Mouse (Mus musculus): ENCODE results near the gene Cacna1a. TPM values are rescaled to one million over a fixed set of nuclear protein-coding genes. Genes with fewer than 3 reads are reported as not detected.

Cacna1a gene
- polyA plus RNA-seq (2014; fragmentation: Nextera tagmentation; extraction: Ambion mirVana), result 4.5 and 5.8 TPM in 2 replicates

- H3K27me3 ChIP-seq (replicated peaks; ENCODE audit: control insufficient read depth, insufficient read depth, low read length), result no peaks in the 10 kb centered on the region
- H3K36me3 ChIP-seq (ENCODE audit: control insufficient read depth, insufficient read depth, low read length), result no peaks in the 10 kb centered on the region
- H3K4me3 ChIP-seq (ENCODE audit: low read depth, low read length), result no peak within 1 kb of the TSS
- 61% methylated on average over 3 of the region's 3 CpGs for WGBS
- H3K4me2 ChIP-seq (ENCODE audit: low read depth, low read length), result no peak within 1 kb of the TSS
- H3K9ac ChIP-seq (ENCODE audit: low read depth, low read length), result no peak within 1 kb of the TSS
- no peaks in the 10 kb centered on the region for H3K9me3 ChIP-seq (ENCODE audit: control insufficient read depth, low read length)
- no peak for ATAC-seq (ENCODE audit: low read depth)
- H3K4me1 ChIP-seq (ENCODE audit: control insufficient read depth, insufficient read depth, low read length), result 0 out of 2 replicates have a peak, but pooled peaks cover 5% of the 10 kb centered on the region
- no peak for DNase-seq (ENCODE audit: low spot score)
- no peak within 1 kb of the TSS for H3K27ac ChIP-seq (replicated peaks; ENCODE audit: low read depth, low read length)
Observed at GRCm38 (mm10) chr8:84388275-84388674, at the start of gene Cacna1a. Gene Cacna1a, plus strand, starts transcription at chr8:84388440.

DNA sequence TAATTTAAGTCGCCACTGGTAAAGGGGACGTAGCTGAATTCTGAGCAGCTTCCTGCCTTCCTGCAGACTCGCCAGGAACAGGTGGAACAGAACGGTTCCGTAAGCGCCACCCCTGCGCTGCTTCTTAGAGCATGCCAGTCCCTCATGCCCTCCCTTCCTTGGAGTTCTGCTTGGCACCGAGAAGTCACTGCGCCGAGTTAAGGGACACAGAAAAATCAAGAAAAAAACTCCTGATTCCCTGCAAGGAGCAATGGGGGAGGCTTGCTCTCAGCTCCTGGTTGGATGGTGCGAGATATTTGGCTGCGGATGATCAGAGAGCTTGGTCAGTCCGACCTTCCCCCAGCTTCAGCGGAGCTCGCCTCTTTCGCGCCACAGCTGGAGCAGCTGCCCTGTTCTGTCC is 49.7 kb upstream of the Cacna1a start:
- ATAC-seq (ENCODE audit: low read depth), result no peak
- no peaks in the 10 kb centered on the region for H3K9me3 ChIP-seq (ENCODE audit: control insufficient read depth, low read length)
- H3K4me3 ChIP-seq (ENCODE audit: low read depth, low read length), result no peak overlapping the region
- H3K36me3 ChIP-seq (ENCODE audit: control insufficient read depth, insufficient read depth, low read length), result no peaks in the 10 kb centered on the region
- no peak for DNase-seq (ENCODE audit: low spot score)
- no peak overlapping the region for H3K27ac ChIP-seq (replicated peaks; ENCODE audit: low read depth, low read length)
- WGBS, result 15% methylated on average over 17 of the region's 17 CpGs
- H3K4me1 ChIP-seq (ENCODE audit: control insufficient read depth, insufficient read depth, low read length), result no peaks in the 10 kb centered on the region
- peaks cover 29% of the 10 kb centered on the region for H3K27me3 ChIP-seq (replicated peaks; ENCODE audit: control insufficient read depth, insufficient read depth, low read length)
- H3K9ac ChIP-seq (ENCODE audit: low read depth, low read length), result no peak overlapping the region
- H3K4me2 ChIP-seq (ENCODE audit: low read depth, low read length), result no peak overlapping the region

DNA sequence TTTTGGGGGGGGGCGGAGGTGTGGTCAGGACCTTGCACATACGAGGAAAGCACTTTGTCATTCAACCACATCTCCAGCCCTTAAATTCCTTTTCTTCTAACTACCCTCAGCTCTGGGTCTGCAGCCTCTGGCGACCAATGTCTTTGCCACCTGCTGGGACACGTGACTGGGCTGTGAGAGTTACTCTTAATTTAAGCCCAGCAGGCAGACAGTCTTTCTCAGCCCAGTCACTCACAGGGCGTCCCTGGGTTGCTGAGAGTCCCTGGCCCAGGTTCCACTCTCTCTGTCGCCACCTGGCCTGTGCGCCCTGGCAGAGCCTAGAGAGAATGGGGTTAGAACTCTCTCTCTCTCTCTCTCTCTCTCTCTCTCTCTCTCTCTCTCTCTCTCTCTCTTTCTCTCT is 48.9 kb upstream of the Cacna1a start:
- Histone ChIP-seq H3K27me3 (replicated peaks; ENCODE audit: control insufficient read depth, insufficient read depth, low read length) (peaks cover 29% of the 10 kb centered on the region), H3K9me3 (ENCODE audit: control insufficient read depth, low read length) (no peaks in the 10 kb centered on the region), H3K9ac (ENCODE audit: low read depth, low read length) (no peak overlapping the region), H3K4me1 (ENCODE audit: control insufficient read depth, insufficient read depth, low read length) (no peaks in the 10 kb centered on the region), H3K4me3 (ENCODE audit: low read depth, low read length) (no peak overlapping the region), H3K4me2 (ENCODE audit: low read depth, low read length) (no peak overlapping the region), H3K36me3 (ENCODE audit: control insufficient read depth, insufficient read depth, low read length) (no peaks in the 10 kb centered on the region), H3K27ac (replicated peaks; ENCODE audit: low read depth, low read length) (no peak overlapping the region)
- ATAC-seq (ENCODE audit: low read depth) (no peak), DNase-seq (ENCODE audit: low spot score) (no peak)
- 7% methylated on average over 7 of the region's 7 CpGs for WGBS

GRCm38 (mm10) chr8:84339867-84340266 is 48.4 kb upstream of the Cacna1a start:
- no peak overlapping the region for H3K4me2 ChIP-seq (ENCODE audit: low read depth, low read length)
- H3K27me3 ChIP-seq (replicated peaks; ENCODE audit: control insufficient read depth, insufficient read depth, low read length), result peaks cover 29% of the 10 kb centered on the region
- no peak overlapping the region for H3K4me3 ChIP-seq (ENCODE audit: low read depth, low read length)
- DNase-seq (ENCODE audit: low spot score), result no peak
- H3K9me3 ChIP-seq (ENCODE audit: control insufficient read depth, low read length), result no peaks in the 10 kb centered on the region
- no peaks in the 10 kb centered on the region for H3K4me1 ChIP-seq (ENCODE audit: control insufficient read depth, insufficient read depth, low read length)
- no peak overlapping the region for H3K9ac ChIP-seq (ENCODE audit: low read depth, low read length)
- 56% methylated on average over 4 of the region's 4 CpGs for WGBS
- H3K36me3 ChIP-seq (ENCODE audit: control insufficient read depth, insufficient read depth, low read length), result no peaks in the 10 kb centered on the region
- H3K27ac ChIP-seq (replicated peaks; ENCODE audit: low read depth, low read length), result no peak overlapping the region
- ATAC-seq (ENCODE audit: low read depth), result no peak

DNA sequence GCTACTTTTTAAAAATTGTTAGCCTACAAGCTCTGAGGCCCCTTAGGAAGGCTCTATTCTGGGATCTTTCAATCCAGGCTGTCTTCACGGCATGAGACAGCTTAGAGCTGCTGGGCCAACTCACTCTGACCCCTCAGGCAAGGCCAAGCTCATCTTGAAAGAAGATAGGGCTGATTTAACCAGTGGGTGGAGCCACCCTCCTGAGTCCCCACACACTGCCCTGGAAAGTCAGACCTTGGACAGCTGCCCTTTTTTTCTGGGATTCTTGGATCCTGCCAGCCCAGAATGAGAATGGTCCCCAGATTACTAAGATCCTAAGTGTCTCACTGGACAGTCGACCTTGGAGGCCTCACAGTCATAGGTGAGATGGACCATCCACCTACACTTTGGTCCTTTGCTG is 47.6 kb upstream of the Cacna1a start:
- Histone ChIP-seq H3K4me2 (ENCODE audit: low read depth, low read length) (no peak overlapping the region), H3K9me3 (ENCODE audit: control insufficient read depth, low read length) (no peaks in the 10 kb centered on the region), H3K36me3 (ENCODE audit: control insufficient read depth, insufficient read depth, low read length) (no peaks in the 10 kb centered on the region), H3K27me3 (replicated peaks; ENCODE audit: control insufficient read depth, insufficient read depth, low read length) (peaks cover 29% of the 10 kb centered on the region), H3K4me3 (ENCODE audit: low read depth, low read length) (no peak overlapping the region), H3K9ac (ENCODE audit: low read depth, low read length) (no peak overlapping the region), H3K4me1 (ENCODE audit: control insufficient read depth, insufficient read depth, low read length) (no peaks in the 10 kb centered on the region), H3K27ac (replicated peaks; ENCODE audit: low read depth, low read length) (no peak overlapping the region)
- ATAC-seq (ENCODE audit: low read depth) (no peak), DNase-seq (ENCODE audit: low spot score) (no peak)
- 13% methylated on average over 1 of the region's 2 CpGs for WGBS

DNA sequence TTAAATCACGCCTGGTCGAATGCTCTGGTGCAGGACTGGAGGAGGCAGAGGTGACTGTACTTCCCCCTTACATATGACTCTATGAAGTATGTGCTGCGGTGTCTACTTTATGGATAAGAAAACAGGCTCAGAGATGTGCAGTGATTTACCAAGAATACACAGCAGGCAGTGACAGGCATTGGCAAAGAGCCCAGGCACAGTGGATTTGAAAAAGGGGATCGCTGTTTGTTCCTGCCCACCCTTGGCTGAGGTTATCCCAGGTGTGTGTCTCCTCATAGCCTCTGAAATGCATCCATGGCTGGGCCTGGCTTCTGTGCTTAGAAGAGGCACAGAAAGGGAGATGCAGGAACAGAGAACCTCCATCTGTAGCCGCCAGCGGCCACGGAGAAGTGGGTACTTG is 42.7 kb upstream of the Cacna1a start:
- Histone ChIP-seq H3K4me1 (ENCODE audit: control insufficient read depth, insufficient read depth, low read length) (no peaks in the 10 kb centered on the region), H3K36me3 (ENCODE audit: control insufficient read depth, insufficient read depth, low read length) (no peaks in the 10 kb centered on the region), H3K9me3 (ENCODE audit: control insufficient read depth, low read length) (no peaks in the 10 kb centered on the region), H3K27ac (replicated peaks; ENCODE audit: low read depth, low read length) (no peak overlapping the region), H3K4me3 (ENCODE audit: low read depth, low read length) (no peak overlapping the region), H3K4me2 (ENCODE audit: low read depth, low read length) (no peak overlapping the region), H3K27me3 (replicated peaks; ENCODE audit: control insufficient read depth, insufficient read depth, low read length) (no peaks in the 10 kb centered on the region), H3K9ac (ENCODE audit: low read depth, low read length) (no peak overlapping the region)
- DNase-seq (ENCODE audit: low spot score) (no peak), ATAC-seq (ENCODE audit: low read depth) (no peak)
- WGBS, result 71% methylated on average over 7 of the region's 7 CpGs

GRCm38 (mm10) chr8:84346421-84346820 is 41.8 kb upstream of the Cacna1a start:
- no peaks in the 10 kb centered on the region for H3K4me1 ChIP-seq (ENCODE audit: control insufficient read depth, insufficient read depth, low read length)
- H3K4me2 ChIP-seq (ENCODE audit: low read depth, low read length), result no peak overlapping the region
- H3K9me3 ChIP-seq (ENCODE audit: control insufficient read depth, low read length), result no peaks in the 10 kb centered on the region
- ATAC-seq (ENCODE audit: low read depth) (no peak), DNase-seq (ENCODE audit: low spot score) (no peak)
- WGBS, result 52% methylated on average over 4 of the region's 4 CpGs
- H3K36me3 ChIP-seq (ENCODE audit: control insufficient read depth, insufficient read depth, low read length), result no peaks in the 10 kb centered on the region
- H3K9ac ChIP-seq (ENCODE audit: low read depth, low read length), result no peak overlapping the region
- H3K4me3 ChIP-seq (ENCODE audit: low read depth, low read length), result no peak overlapping the region
- H3K27me3 ChIP-seq (replicated peaks; ENCODE audit: control insufficient read depth, insufficient read depth, low read length), result no peaks in the 10 kb centered on the region
- H3K27ac ChIP-seq (replicated peaks; ENCODE audit: low read depth, low read length), result no peak overlapping the region

- WGBS, result 87% methylated on average over 1 of the region's 1 CpGs
- DNase-seq (ENCODE audit: low spot score), result no peak
- Histone ChIP-seq H3K4me2 (ENCODE audit: low read depth, low read length) (no peak overlapping the region), H3K27ac (replicated peaks; ENCODE audit: low read depth, low read length) (no peak overlapping the region), H3K4me3 (ENCODE audit: low read depth, low read length) (no peak overlapping the region), H3K9ac (ENCODE audit: low read depth, low read length) (no peak overlapping the region), H3K27me3 (replicated peaks; ENCODE audit: control insufficient read depth, insufficient read depth, low read length) (no peaks in the 10 kb centered on the region), H3K9me3 (ENCODE audit: control insufficient read depth, low read length) (no peaks in the 10 kb centered on the region), H3K4me1 (ENCODE audit: control insufficient read depth, insufficient read depth, low read length) (no peaks in the 10 kb centered on the region), H3K36me3 (ENCODE audit: control insufficient read depth, insufficient read depth, low read length) (no peaks in the 10 kb centered on the region)
- no peak for ATAC-seq (ENCODE audit: low read depth)
Observed at GRCm38 (mm10) chr8:84349526-84349925, 38.7 kb upstream of the Cacna1a start.

GRCm38 (mm10) chr8:84350960-84351359 is 37.3 kb upstream of the Cacna1a start:
- Histone ChIP-seq H3K27me3 (replicated peaks; ENCODE audit: control insufficient read depth, insufficient read depth, low read length) (no peaks in the 10 kb centered on the region), H3K9me3 (ENCODE audit: control insufficient read depth, low read length) (no peaks in the 10 kb centered on the region), H3K4me3 (ENCODE audit: low read depth, low read length) (no peak overlapping the region), H3K9ac (ENCODE audit: low read depth, low read length) (no peak overlapping the region), H3K4me2 (ENCODE audit: low read depth, low read length) (no peak overlapping the region), H3K4me1 (ENCODE audit: control insufficient read depth, insufficient read depth, low read length) (no peaks in the 10 kb centered on the region), H3K36me3 (ENCODE audit: control insufficient read depth, insufficient read depth, low read length) (no peaks in the 10 kb centered on the region), H3K27ac (replicated peaks; ENCODE audit: low read depth, low read length) (no peak overlapping the region)
- ATAC-seq (ENCODE audit: low read depth) (no peak), DNase-seq (ENCODE audit: low spot score) (no peak)
- 70% methylated on average over 4 of the region's 4 CpGs for WGBS
